Mouse (Mus musculus): ENCODE measurements around the gene Acsl1. TPM values are rescaled to one million over a fixed set of nuclear protein-coding genes. Genes with fewer than 3 reads are reported as not detected.
A peak's percentile ranks its signal among the peaks of the same experiment; 100 is the strongest.
"Not testable (repeated sequence)": the region's sequence is repeated elsewhere in the genome, so short reads cannot be mapped to it uniquely, and the experiment has no call there.

The Acsl1 gene
- total RNA-seq, 2 experiments from 2014 or later = 217 to 313 TPM

DNA sequence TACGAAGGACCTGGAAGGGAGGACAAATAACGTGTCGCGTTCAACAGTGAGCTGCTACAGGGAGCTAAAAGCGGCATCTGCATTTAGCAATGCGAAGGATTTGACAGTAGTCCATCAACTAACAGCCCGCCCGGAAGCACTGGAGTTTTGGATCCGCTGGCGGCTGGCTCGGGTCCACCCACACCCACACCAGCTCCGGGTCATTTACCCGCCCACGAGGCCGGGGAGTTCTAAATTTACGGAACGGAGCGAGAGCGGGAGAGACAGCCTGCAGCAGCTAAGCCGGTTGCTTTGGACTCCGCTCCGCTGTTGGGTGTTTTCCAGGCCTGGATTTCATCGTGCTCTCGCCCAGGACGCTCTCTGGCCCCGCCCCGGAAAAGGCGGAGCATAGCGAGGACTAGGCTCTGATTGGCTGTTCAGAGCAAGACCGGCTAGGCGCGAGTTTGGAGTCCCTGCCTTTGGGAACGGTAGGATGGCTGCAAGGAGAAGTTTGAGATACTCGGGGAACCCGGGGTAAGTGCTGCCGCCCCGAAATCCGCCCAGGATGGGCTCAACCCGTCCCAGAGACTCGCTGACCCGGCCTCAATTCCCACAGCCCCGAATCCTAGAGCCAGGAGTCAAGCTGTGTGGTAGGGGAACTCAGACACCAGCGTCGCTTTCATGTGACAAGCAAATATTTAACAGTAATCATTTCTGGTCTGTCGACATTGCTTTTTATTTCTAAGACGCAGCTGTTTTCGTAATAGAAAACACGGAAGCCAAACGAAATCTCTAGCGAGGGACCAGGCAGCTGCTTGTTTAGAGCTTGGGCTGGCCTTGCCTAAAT lies 81.0 kb downstream of the Acsl1 start, which contains the start of gene Cenpu:
Cenpu (plus strand) TSS at position 414 of the 826 bp plus-strand sequence.
- peak; percentile 98 to 100 for DNase-seq (ENCODE audit: low spot score in 2 of 2)

DNA sequence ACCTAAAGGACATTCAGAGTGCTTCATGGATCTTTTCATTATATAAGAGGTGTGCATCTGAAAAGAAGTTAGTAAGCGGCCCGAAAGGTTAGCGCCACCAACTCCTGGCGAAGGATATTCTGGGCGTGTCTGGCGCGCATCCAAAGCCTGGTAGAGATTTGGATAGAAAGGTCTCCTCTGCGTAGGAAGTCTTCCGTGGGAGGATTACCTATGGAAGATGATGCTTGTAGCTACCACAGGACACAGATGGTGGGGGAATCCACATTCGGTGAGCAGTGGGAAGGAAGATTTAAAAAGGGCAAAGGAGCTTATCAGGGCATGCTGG lies 81.6 kb downstream of the Acsl1 start:
- DNase-seq (ENCODE audit: low spot score in 2 of 2) = no peak

DNA sequence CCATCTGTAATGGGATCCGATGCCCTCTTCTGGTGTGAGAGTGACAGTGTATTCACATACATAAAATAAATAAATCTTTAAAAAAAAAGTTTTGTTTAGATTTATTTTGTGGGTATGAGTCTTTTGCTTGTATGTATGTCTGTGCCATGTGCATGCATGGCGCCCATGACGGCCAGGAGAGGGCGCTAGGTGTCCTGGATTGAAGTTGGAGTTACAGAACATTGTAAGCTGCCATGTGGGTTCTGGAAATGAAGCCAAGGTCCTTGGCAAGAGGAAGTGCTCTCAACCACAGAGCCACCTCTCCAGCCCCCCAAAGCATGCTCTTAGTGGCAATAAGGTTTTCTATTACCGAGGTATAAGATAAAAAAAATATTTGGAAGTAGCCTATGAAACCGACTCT lies 88.6 kb downstream of the Acsl1 start:
- DNase-seq (ENCODE audit: low spot score in 2 of 2) = no peak

DNA sequence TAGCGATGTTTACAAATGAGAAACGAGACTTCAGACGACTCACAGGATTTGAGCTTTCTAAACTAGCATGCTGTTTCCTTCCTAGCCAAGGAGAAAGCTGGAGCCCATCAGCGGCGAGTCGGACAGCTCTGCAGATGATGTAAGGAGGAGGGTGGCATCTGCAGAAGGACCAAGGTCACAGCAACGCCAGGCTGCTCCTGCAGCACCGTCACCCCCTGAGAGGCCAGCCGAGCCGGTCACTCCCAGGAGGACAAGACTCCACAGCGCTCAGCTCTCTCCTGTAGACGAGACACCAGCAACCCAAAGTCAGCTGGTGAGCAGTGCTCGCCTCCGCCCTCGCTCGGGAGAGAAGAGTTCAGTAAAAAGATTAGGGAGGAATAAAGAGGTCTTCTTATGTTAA lies 91.5 kb downstream of the Acsl1 start:
- DNase-seq (ENCODE audit: low spot score in 2 of 2) = no peak

DNA sequence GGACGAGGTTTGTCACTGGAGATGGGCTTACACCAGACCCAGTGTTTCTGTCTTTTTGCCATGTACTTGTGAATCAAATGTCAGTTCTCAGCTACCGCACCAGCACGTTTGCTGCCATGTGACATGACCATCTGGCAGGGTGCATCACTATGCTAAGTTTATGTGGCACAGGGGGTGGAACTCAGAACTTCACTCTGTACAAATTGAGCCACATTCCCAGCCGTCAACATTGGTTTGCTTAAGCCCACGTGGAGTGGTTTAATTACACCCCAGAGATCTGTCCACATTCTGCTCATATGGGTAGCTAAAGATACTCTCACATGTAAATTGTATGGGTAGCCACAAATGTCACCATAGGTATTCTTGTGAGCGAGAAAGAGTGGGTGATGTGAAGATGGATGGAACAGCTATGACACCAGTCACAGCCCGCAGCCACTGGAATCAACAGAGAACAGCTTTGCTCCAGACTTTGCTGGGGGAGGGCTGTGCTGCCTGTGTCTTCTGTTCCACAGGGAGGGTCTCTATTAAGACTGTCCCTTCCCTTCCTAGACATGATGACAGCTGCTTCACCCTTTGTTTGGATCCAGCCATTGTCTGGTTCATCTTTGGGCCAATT lies 96.2 kb downstream of the Acsl1 start:
- DNase-seq (ENCODE audit: low spot score in 2 of 2) = no peak

DNA sequence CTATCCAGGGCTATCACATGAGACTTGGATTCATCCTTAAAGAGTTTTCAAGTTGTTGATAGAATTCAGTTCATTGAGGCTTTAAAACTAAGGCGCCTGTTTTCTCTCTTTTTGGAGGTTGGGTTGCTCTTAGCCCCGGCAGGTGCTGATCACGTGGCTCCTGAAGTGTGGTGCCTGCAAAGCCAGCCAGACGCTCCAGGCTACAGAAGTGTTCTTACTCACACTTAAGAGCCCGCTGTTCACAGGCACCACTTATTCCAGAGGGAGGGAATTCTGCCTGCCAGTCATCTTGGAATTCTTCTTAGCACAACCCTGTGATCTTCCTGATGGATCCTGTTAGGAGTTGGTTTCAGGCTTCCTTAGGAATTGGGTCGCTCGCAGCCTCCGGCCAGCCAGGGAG lies 97.1 kb downstream of the Acsl1 start:
- no peak for DNase-seq (ENCODE audit: low spot score in 2 of 2)

DNA sequence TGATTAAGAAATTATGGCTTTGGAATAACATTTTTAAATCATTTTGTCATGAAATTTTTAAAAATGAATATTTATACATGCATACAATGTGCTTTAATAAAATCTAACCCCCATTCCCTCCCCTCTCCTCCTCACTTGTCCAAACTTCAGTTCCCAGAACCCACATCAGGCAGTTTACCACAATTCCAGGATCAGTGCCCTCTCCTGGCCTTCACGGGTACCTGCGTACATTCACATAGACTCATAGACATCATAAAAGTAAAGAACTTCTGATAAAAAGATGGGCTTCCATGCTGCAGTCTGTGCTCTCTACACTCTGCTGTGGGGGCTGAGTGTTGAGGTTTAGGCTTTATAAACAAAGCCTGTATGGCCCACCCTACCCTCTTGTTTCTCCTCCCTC lies 98.1 kb downstream of the Acsl1 start:
- no peak for DNase-seq (ENCODE audit: low spot score in 2 of 2)

DNA sequence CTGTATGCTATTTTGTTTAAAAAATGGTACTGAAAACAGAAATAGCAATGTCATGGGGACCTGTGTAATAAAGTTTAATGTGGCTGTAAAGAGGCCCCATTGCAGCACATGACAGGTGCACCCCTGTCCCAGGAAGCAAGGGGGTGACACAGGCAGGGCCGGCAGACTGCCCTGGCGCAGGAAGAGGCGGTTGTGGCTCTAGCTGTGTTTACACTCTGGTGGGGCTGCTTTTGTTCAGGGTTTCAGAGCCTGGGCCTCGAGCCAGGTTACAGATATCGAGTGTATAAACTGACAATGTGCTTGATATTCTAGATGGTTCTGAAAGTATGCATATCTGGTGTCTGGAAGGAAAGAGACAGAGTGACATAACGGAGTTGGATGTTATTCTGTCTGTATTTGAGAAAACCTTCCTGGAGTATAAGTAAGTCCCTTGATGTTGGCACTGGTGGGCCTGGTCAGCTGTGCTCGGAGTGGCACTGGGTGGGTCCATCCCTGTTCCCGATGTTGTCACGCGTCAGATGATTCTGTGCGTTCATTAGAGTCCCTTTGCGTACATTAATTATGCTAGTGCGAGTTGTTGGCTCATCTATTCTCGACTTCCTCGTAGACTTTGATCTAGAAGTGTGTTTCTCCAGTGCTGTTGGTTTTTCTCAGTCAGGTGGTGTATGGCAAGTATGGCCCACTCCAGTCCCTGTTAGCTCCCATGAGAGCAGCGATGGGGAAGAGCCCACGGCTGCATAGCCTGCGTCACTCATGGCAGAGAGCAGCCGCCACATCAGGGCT lies 99.0 kb downstream of the Acsl1 start:
- DNase-seq (ENCODE audit: low spot score in 2 of 2) = no peak

DNA sequence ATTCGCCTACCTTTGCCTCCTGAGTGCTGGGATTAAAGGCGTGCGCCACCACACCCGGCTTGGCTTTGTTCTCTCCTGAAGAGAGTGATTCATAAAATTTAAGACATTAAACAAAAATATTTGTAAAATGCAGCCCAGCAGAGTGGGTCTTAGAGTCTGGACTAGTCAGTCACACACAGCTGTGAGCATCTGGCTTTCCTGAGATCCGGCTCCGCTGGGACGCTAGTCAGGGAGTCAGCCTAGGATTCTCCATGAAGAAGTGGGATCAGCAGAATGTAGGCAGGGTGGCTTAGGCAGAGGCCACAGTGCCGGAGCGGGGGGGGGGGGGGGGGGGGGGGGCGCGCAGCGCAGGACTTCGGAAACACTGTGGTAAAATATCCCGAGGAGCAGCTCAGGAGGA lies 99.8 kb downstream of the Acsl1 start:
- no peak for DNase-seq (ENCODE audit: low spot score in 2 of 2)

DNA sequence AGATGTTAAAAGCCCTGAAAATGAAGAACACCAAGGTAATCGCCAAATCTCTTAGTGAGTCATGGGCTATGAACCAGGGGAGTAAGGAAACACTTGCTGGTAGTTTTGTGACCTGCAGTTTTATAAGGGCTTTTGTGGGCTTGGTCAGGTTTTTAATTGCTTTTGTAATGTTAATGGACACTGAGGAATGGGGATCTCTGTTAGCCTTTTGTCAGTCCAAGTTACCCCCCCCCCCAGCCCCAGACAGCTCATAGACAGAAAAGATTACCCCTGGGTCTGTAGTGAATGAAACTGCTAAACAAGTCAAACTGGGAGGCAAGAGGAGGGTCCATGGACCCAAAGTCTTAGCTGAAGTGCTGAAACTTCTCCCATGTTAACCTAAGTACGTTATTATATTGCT lies 102.6 kb downstream of the Acsl1 start:
- no peak for DNase-seq (ENCODE audit: low spot score in 2 of 2)

DNA sequence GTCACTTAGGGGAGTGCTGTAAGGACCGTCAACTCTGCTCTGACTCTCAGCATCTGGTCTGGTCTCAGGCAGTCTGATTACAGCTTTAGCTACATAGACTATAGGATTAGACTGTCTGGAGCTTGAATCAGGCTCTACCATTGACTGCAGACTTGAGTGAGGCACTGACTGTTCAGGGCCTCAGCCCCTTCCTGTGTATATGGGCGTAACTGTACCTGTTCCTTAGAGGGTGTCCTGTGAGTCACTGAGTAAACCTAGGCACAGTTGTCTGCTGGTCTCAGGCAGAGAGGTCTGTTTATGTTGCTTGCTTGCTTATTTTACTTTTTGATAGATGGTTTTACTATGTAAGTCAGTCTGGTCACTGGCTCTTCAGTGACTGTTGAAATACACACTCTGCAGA lies 103.1 kb downstream of the Acsl1 start:
- no peak for DNase-seq (ENCODE audit: low spot score in 2 of 2)

DNA sequence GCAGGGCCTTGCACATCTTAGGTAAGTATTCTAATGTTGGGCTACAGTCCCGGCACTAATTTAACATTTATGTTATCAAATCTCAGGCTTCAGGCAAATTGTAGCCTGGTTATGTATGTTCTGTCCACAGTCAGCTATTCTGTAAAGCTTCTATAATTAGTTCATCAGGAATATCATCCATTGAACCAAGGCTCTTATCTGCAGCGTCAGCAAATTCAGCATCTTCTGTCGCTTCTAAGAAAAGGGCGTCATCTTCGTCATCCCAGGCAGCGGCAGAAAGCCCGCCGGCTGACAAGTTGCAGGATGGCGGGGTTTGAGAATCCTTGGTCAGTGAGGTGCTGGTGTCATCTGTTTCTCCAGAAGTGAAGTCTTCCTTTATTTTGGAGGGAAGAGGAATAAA lies 108.0 kb downstream of the Acsl1 start:
- no peak for DNase-seq (ENCODE audit: low spot score in 2 of 2)

DNA sequence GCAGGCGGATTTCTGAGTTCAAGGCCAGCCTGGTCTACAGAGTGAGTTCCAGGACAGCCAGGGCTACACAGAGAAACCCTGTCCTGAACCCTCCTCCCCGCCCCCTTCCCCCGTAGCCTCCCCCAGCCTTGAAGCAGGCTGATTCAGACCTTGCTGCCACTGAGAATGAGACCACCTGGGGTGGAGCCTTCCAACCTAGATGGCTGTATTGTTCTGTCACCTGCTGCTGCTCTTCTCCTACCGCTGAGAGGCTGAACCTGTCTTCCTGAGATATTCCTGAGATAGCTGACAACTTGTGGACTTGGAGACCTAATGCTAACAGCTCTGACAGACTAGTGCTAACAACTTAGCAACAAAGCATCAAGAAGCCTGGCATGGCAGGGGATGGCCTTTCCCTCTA lies 113.5 kb downstream of the Acsl1 start:
- not testable (repeated sequence) for DNase-seq (ENCODE audit: low spot score in 2 of 2)

DNA sequence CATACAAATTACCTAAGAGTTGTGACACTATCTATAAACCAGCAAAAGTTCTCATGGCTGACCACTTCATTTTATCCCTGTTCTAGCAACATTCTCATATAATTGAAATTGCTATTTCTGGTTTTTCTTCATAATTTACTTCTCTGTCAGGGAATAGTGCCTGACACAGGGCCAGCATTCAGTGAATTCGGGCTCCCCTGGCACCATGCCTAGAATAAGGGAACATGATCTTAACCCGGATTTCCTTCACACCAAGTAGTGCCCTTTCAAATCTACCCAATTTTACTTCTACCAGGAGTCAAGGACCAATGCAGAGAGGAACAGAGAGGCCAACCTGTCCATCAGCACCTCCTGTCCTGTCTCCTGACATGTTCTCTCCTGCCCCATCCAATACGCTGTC lies 114.7 kb downstream of the Acsl1 start:
- no peak for DNase-seq (ENCODE audit: low spot score in 2 of 2)

Other genes starting within 250 kb of the Acsl1 start
- gene Helt, start 176.4 kb upstream of the Acsl1 start, total RNA-seq (2021) = under 1 TPM in 1 of 2 experiments, not detected in 1; 0.23 TPM
- 10 to 100 TPM in 1 of 2 experiments, 1 to 10 TPM in 1; 9.4 to 10.8 TPM for gene Cenpu, start 81.0 kb downstream of the Acsl1 start, total RNA-seq (2021)
- gene Primpol, start 146.2 kb downstream of the Acsl1 start, total RNA-seq (2021) = 10 to 100 TPM; 18.0 to 21.7 TPM
- 10 to 100 TPM; 35.1 to 35.2 TPM for gene Casp3, start 146.3 kb downstream of the Acsl1 start, total RNA-seq (2021)

All from adrenal gland, postnatal 4 days (tissue).